Mouse (Mus musculus) embryonic facial prominence, embryonic 14.5 days (tissue): ENCODE results near the gene Aldh1l2. TPM values are rescaled to one million over a fixed set of nuclear protein-coding genes. Genes with fewer than 3 reads are reported as not detected.
A peak's percentile ranks its signal among the peaks of the same experiment; 100 is the strongest.

Experiments used
- ATAC-seq: fragments of 200-750 bp; cut with Nextera tagmentation; 2 replicates; pipeline ENCODE4 v1.8.0; 2017; ENCODE audit warnings: low read depth, moderate number of reproducible peaks, moderate TSS enrichment
- DNase-seq: peaks from one replicate; pipeline ENCODE4 v3.0.0-alpha.2; 2015; ENCODE audit warnings: low spot score
- H3K27ac ChIP-seq: fragments of 300-500 bp; sonication (generic); replicated peaks from 2 replicates; pipeline ENCODE4 v1.5.1; 2014; ENCODE audit warnings: low read depth, mild to moderate bottlenecking, low read length, moderate library complexity
- H3K27me3 ChIP-seq: fragments of 300-500 bp; sonication (generic); replicated peaks from 2 replicates; pipeline ENCODE4 v1.6.1; 2014; ENCODE audit warnings: low read length; ENCODE audit not compliant: control insufficient read depth, insufficient read depth
- H3K36me3 ChIP-seq: fragments of 300-500 bp; sonication (generic); 2 replicates; pipeline ENCODE4 v1.6.1; 2014; ENCODE audit warnings: low read length, mixed read lengths; ENCODE audit not compliant: control insufficient read depth, insufficient read depth
- H3K4me1 ChIP-seq: fragments of 300-500 bp; sonication (generic); 2 replicates; pipeline ENCODE4 v1.6.1; 2014; ENCODE audit warnings: antibody characterized with exemption, low read length; ENCODE audit not compliant: control insufficient read depth, insufficient read depth
- H3K4me2 ChIP-seq: fragments of 300-500 bp; sonication (generic); 2 replicates; pipeline ENCODE4 v1.6.1; 2014; ENCODE audit warnings: low read depth, mild to moderate bottlenecking, low read length, moderate library complexity, mixed read lengths
- H3K4me3 ChIP-seq: fragments of 300-500 bp; sonication (generic); 2 replicates; pipeline ENCODE4 v1.5.1; 2014; ENCODE audit warnings: low read depth, mild to moderate bottlenecking, low read length
- H3K9ac ChIP-seq: fragments of 300-500 bp; sonication (generic); 2 replicates; pipeline ENCODE4 v1.6.1; 2014; ENCODE audit warnings: low read depth, mild to moderate bottlenecking, low read length, moderate library complexity, mixed read lengths
- H3K9me3 ChIP-seq: fragments of 300-500 bp; sonication (generic); 2 replicates; pipeline ENCODE4 v1.6.1; 2016; ENCODE audit warnings: low read length; ENCODE audit not compliant: control insufficient read depth
- WGBS: fragments of 180-500 bp; shearing (Covaris S2); extraction: QIAGEN DNeasy Blood & Tissue Kit; methylation state at CpG from one replicate; pipeline ENCODE4 v1.1.7; 2014; 5-methylcytosine and 5-hydroxymethylcytosine counted together
- polyA plus RNA-seq: library from polyadenylated mRNA; unstranded; fragments of >200 nt; fragmentation: Nextera tagmentation; extraction: Ambion mirVana; gene quantifications from 2 replicates; pipeline ENCODE4 v1.2.1, GENCODE M21; 2014

Aldh1l2 gene
- polyA plus RNA-seq, 1 experiment from 2014 or later, result 6.5 TPM

GRCm38 (mm10) chr10:83508962-83509660 lies 24.8 kb downstream of the Aldh1l2 start:
- Histone ChIP-seq H3K36me3 (no peaks in the 10 kb centered on the region), H3K4me2 (no peak overlapping the region), H3K9ac (no peak overlapping the region), H3K4me3 (no peak overlapping the region), H3K27me3 (no peaks in the 10 kb centered on the region), H3K9me3 (no peaks in the 10 kb centered on the region; the same call in 1 of the 2 replicates), H3K27ac (no peak overlapping the region), H3K4me1 (no peaks in the 10 kb centered on the region)
- 56% methylated on average over 8 of the region's 8 CpGs for WGBS
- peak; percentile 26 for DNase-seq
- ATAC-seq, result no peak

- Histone ChIP-seq H3K4me3 (no peak overlapping the region), H3K27me3 (no peaks in the 10 kb centered on the region), H3K27ac (no peak overlapping the region), H3K4me1 (no peaks in the 10 kb centered on the region), H3K4me2 (no peak overlapping the region), H3K9ac (no peak overlapping the region), H3K36me3 (no peaks in the 10 kb centered on the region), H3K9me3 (no peaks in the 10 kb centered on the region)
- DNase-seq, result no peak
- WGBS, result 73% methylated on average over 13 of the region's 13 CpGs
- ATAC-seq, result no peak
Observed at GRCm38 (mm10) chr10:83497321-83497720, 36.6 kb downstream of the Aldh1l2 start.

- H3K27ac ChIP-seq, result no peak overlapping the region
- H3K9ac ChIP-seq, result no peak overlapping the region
- no peaks in the 10 kb centered on the region for H3K27me3 ChIP-seq
- 87% methylated on average over 6 of the region's 6 CpGs for WGBS
- H3K36me3 ChIP-seq, result no peaks in the 10 kb centered on the region
- H3K4me1 ChIP-seq, result no peaks in the 10 kb centered on the region
- ATAC-seq (no peak), DNase-seq (no peak)
- no peaks in the 10 kb centered on the region for H3K9me3 ChIP-seq
- H3K4me3 ChIP-seq, result no peak overlapping the region
- no peak overlapping the region for H3K4me2 ChIP-seq
Observed at GRCm38 (mm10) chr10:83490506-83490905, 43.4 kb downstream of the Aldh1l2 start.

GRCm38 (mm10) chr10:83477286-83477685 lies 56.7 kb downstream of the Aldh1l2 start:
- Histone ChIP-seq H3K4me3 (no peak overlapping the region), H3K27ac (no peak overlapping the region), H3K4me2 (no peak overlapping the region), H3K9me3 (no peaks in the 10 kb centered on the region), H3K27me3 (no peaks in the 10 kb centered on the region), H3K9ac (no peak overlapping the region), H3K4me1 (no peaks in the 10 kb centered on the region), H3K36me3 (no peaks in the 10 kb centered on the region)
- 90% methylated on average over 5 of the region's 5 CpGs for WGBS
- ATAC-seq (no peak), DNase-seq (no peak)

GRCm38 (mm10) chr10:83475226-83475625 lies 58.7 kb downstream of the Aldh1l2 start:
- H3K4me3 ChIP-seq, result no peak overlapping the region
- WGBS, result 94% methylated on average over 13 of the region's 13 CpGs
- ATAC-seq, result no peak
- no peak overlapping the region for H3K4me2 ChIP-seq
- no peaks in the 10 kb centered on the region for H3K36me3 ChIP-seq
- no peak overlapping the region for H3K27ac ChIP-seq
- DNase-seq, result no peak
- H3K27me3 ChIP-seq, result no peaks in the 10 kb centered on the region
- no peaks in the 10 kb centered on the region for H3K9me3 ChIP-seq
- no peaks in the 10 kb centered on the region for H3K4me1 ChIP-seq
- no peak overlapping the region for H3K9ac ChIP-seq

GRCm38 (mm10) chr10:83457531-83457930 lies 76.4 kb downstream of the Aldh1l2 start:
- H3K9ac ChIP-seq, result no peak overlapping the region
- no peaks in the 10 kb centered on the region for H3K4me1 ChIP-seq
- 90% methylated on average over 3 of the region's 3 CpGs for WGBS
- DNase-seq (no peak), ATAC-seq (no peak)
- no peaks in the 10 kb centered on the region for H3K36me3 ChIP-seq
- H3K4me2 ChIP-seq, result no peak overlapping the region
- no peak overlapping the region for H3K4me3 ChIP-seq
- no peak overlapping the region for H3K27ac ChIP-seq
- peaks cover 41% of the 10 kb centered on the region for H3K9me3 ChIP-seq
- H3K27me3 ChIP-seq, result no peaks in the 10 kb centered on the region

GRCm38 (mm10) chr10:83448582-83448981 lies 85.4 kb downstream of the Aldh1l2 start:
- ATAC-seq, result no peak
- no peak for DNase-seq

More at GRCm38 (mm10) chr10:83448582-83448981, 85.4 kb downstream of the Aldh1l2 start:
- H3K27me3 ChIP-seq, result no peaks in the 10 kb centered on the region
- peaks cover 45% of the 10 kb centered on the region for H3K9me3 ChIP-seq
- no peaks in the 10 kb centered on the region for H3K4me1 ChIP-seq
- H3K27ac ChIP-seq, result no peak overlapping the region
- H3K4me3 ChIP-seq, result no peak overlapping the region
- no peak overlapping the region for H3K4me2 ChIP-seq
- WGBS, result 90% methylated on average over 7 of the region's 7 CpGs
- no peaks in the 10 kb centered on the region for H3K36me3 ChIP-seq
- H3K9ac ChIP-seq, result no peak overlapping the region

Other genes with a start within 250 kb of the Aldh1l2 start
- gene Slc41a2, start 196.3 kb downstream of the Aldh1l2 start, polyA plus RNA-seq, result 3.9 and 4.9 TPM in 2 replicates
- gene D10Wsu102e, start 173.9 kb downstream of the Aldh1l2 start, polyA plus RNA-seq, result 0.60 and 0.63 TPM in 2 replicates
- 41.4 and 42.9 TPM in 2 replicates for gene Washc4, start 9.6 kb upstream of the Aldh1l2 start, polyA plus RNA-seq
- gene Appl2, start 114.6 kb upstream of the Aldh1l2 start, polyA plus RNA-seq, result 37.7 and 39.5 TPM in 2 replicates
- gene 1500009L16Rik, start 188.7 kb upstream of the Aldh1l2 start, polyA plus RNA-seq, result 22.7 and 25.8 TPM in 2 replicates